Mouse (Mus musculus): ENCODE results near the gene Uck1.

GRCm38 (mm10) chr2:32287923-32288367 lies 28.0 kb upstream of the Uck1 start, which contains the start of gene Swi5:
- TF ChIP-seq CTCF (IDR thresholded peaks at IDR 0.05; ENCODE audit: low read depth, low read length) (no peak), POLR2A (IDR thresholded peaks at IDR 0.05; ENCODE audit: insufficient read depth, low read length) (no peak), EP300 (IDR thresholded peaks at IDR 0.05; ENCODE audit: insufficient read depth, low read depth, low read length) (no peak)
